Mouse (Mus musculus) forebrain, embryonic 11.5 days (tissue): ENCODE measurements around the gene Mrfap1. TPM values are rescaled to one million over a fixed set of nuclear protein-coding genes. Genes with fewer than 3 reads are reported as not detected.
A peak's percentile ranks its signal among the peaks of the same experiment; 100 is the strongest.

Experiments
- ATAC-seq: fragments of 200-750 bp; cut with Nextera tagmentation; replicated peaks from 2 replicates; pipeline ENCODE4 v1.8.0; 2017; ENCODE audit warnings: moderate TSS enrichment; ENCODE audit not compliant: low FRiP score
- DNase-seq: peaks from one replicate; pipeline ENCODE4 v3.0.0-alpha.2; 2017; ENCODE audit warnings: low spot score
- H3K27ac ChIP-seq: fragments of 300-500 bp; sonication (generic); 2 replicates; pipeline ENCODE4 v1.5.1; 2014; ENCODE audit warnings: low read depth, low read length
- H3K27me3 ChIP-seq: fragments of 300-500 bp; sonication (generic); 2 replicates; pipeline ENCODE4 v1.6.1; 2014; ENCODE audit warnings: mild to moderate bottlenecking, low read length, mixed read lengths; ENCODE audit not compliant: control insufficient read depth, insufficient read depth
- H3K36me3 ChIP-seq: fragments of 300-500 bp; sonication (generic); 2 replicates; pipeline ENCODE4 v1.6.1; 2014; ENCODE audit warnings: mild to moderate bottlenecking, low read length, moderate library complexity, mixed read lengths; ENCODE audit not compliant: control insufficient read depth, insufficient read depth
- H3K4me1 ChIP-seq: fragments of 300-500 bp; sonication (generic); replicated peaks from 2 replicates; pipeline ENCODE4 v1.6.1; 2014; ENCODE audit warnings: low read length, mixed read lengths; ENCODE audit not compliant: control insufficient read depth, insufficient read depth
- H3K4me2 ChIP-seq: fragments of 300-500 bp; sonication (generic); 2 replicates; pipeline ENCODE4 v1.6.1; 2014; ENCODE audit warnings: low read depth, mild to moderate bottlenecking, low read length, moderate library complexity, mixed read lengths; ENCODE audit not compliant: severe bottlenecking
- H3K4me3 ChIP-seq: fragments of 300-500 bp; sonication (generic); 2 replicates; pipeline ENCODE4 v1.5.1; 2014; ENCODE audit warnings: low read depth, low read length
- H3K9ac ChIP-seq: fragments of 300-500 bp; sonication (generic); 2 replicates; pipeline ENCODE4 v1.6.1; 2014; ENCODE audit warnings: low read length
- H3K9me3 ChIP-seq: fragments of 300-500 bp; sonication (generic); 2 replicates; pipeline ENCODE4 v1.6.1; 2016; ENCODE audit warnings: low read length, mixed read lengths; ENCODE audit not compliant: control insufficient read depth
- WGBS: fragments of 180-500 bp; shearing (Covaris S2); extraction: QIAGEN DNeasy Blood & Tissue Kit; methylation state at CpG from one replicate; pipeline ENCODE4 v1.1.7; 2014; 5-methylcytosine and 5-hydroxymethylcytosine counted together
- polyA plus RNA-seq: library from polyadenylated mRNA; unstranded; fragments of >200 nt; fragmentation: Nextera tagmentation; extraction: Ambion mirVana; gene quantifications from 2 replicates; pipeline ENCODE4 v1.2.1, GENCODE M21; 2014

Gene Mrfap1
- polyA plus RNA-seq, 1 experiment from 2014 or later: 565 TPM

- Histone ChIP-seq H3K4me1 (peaks cover 3% of the 10 kb centered on the region; the same call in 1 of the 2 replicates), H3K9me3 (no peaks in the 10 kb centered on the region; the same call in 1 of the 2 replicates), H3K27me3 (no peaks in the 10 kb centered on the region), H3K4me2 (no peak overlapping the region), H3K27ac (no peak overlapping the region), H3K9ac (no peak overlapping the region), H3K4me3 (no peak overlapping the region), H3K36me3 (no peaks in the 10 kb centered on the region)
- DNase-seq (no peak), ATAC-seq (no peak)
- 0% methylated on average over 2 of the region's 2 CpGs for WGBS
Observed at GRCm38 (mm10) chr5:36777186-36777585, 19.4 kb downstream of the Mrfap1 start.

GRCm38 (mm10) chr5:36776021-36776575 is 20.5 kb downstream of the Mrfap1 start:
- 29% methylated on average over 9 of the region's 9 CpGs for WGBS
- no peak for ATAC-seq
- H3K27me3 ChIP-seq: no peaks in the 10 kb centered on the region
- H3K27ac ChIP-seq: no peak overlapping the region
- no peak for DNase-seq
- H3K4me3 ChIP-seq: no peak overlapping the region
- no peaks in the 10 kb centered on the region for H3K36me3 ChIP-seq
- H3K9ac ChIP-seq: no peak overlapping the region
- H3K9me3 ChIP-seq: no peaks in the 10 kb centered on the region; the same call in 1 of the 2 replicates
- no peak overlapping the region for H3K4me2 ChIP-seq
- peaks cover 3% of the 10 kb centered on the region; the same call in 1 of the 2 replicates for H3K4me1 ChIP-seq

- H3K4me1 ChIP-seq: peaks cover 3% of the 10 kb centered on the region; the same call in 1 of the 2 replicates
- H3K27ac ChIP-seq: no peak overlapping the region
- no peak overlapping the region for H3K4me3 ChIP-seq
- H3K9me3 ChIP-seq: no peaks in the 10 kb centered on the region; the same call in 1 of the 2 replicates
- DNase-seq (no peak), ATAC-seq (no peak)
- H3K27me3 ChIP-seq: no peaks in the 10 kb centered on the region
- no peak overlapping the region for H3K9ac ChIP-seq
- no peak overlapping the region for H3K4me2 ChIP-seq
- 83% methylated on average over 2 of the region's 2 CpGs for WGBS
- H3K36me3 ChIP-seq: no peaks in the 10 kb centered on the region
Observed at GRCm38 (mm10) chr5:36775317-36775716, 21.3 kb downstream of the Mrfap1 start.

- no peaks in the 10 kb centered on the region for H3K9me3 ChIP-seq
- 84% methylated on average over 5 of the region's 5 CpGs for whole genome bisulfite sequencing
Observed at GRCm38 (mm10) chr5:36772586-36772985, 24.0 kb downstream of the Mrfap1 start.

DNA sequence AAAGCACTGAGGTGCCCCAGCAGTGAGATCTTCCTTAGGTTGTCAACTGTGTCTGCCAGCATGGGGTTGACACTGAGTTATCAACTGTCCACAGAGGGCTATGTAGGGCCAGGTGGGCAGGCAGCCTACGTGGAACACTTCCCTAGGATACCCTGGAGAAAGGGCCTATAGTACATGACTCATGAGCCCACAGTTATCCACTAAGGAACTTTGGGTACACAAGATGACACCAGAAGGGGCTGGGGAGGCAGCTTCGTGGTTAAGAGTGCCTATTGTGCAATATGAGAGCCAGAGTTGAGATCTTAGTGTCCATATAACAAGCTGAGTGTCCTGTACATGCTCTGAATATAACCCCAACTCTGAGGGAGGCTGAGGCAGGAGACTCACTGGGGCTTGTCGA is 27.0 kb downstream of the Mrfap1 start:
- Histone ChIP-seq H3K4me3 (no peak overlapping the region), H3K27ac (no peak overlapping the region), H3K4me1 (no peaks in the 10 kb centered on the region), H3K4me2 (no peak overlapping the region), H3K27me3 (no peaks in the 10 kb centered on the region), H3K36me3 (no peaks in the 10 kb centered on the region), H3K9ac (no peak overlapping the region), H3K9me3 (no peaks in the 10 kb centered on the region)
- ATAC-seq (no peak), DNase-seq (no peak)
- 72% methylated on average over 3 of the region's 3 CpGs for WGBS

More at GRCm38 (mm10) chr5:36772586-36772985, 24.0 kb downstream of the Mrfap1 start:
- no peak overlapping the region for H3K4me3 ChIP-seq
- H3K36me3 ChIP-seq: no peaks in the 10 kb centered on the region
- no peak overlapping the region for H3K4me2 ChIP-seq
- no peak overlapping the region for H3K9ac ChIP-seq
- DNase-seq (no peak), ATAC-seq (no peak)
- no peak overlapping the region for H3K27ac ChIP-seq
- H3K4me1 ChIP-seq: peaks cover 3% of the 10 kb centered on the region; the same call in 1 of the 2 replicates
- H3K27me3 ChIP-seq: no peaks in the 10 kb centered on the region

- 35% methylated on average over 10 of the region's 10 CpGs for WGBS
- Histone ChIP-seq H3K27me3 (no peaks in the 10 kb centered on the region), H3K4me2 (no peak overlapping the region), H3K36me3 (no peaks in the 10 kb centered on the region), H3K4me1 (no peaks in the 10 kb centered on the region), H3K9me3 (no peaks in the 10 kb centered on the region), H3K27ac (0 out of 2 replicates have a peak overlapping the region, but pooled peaks have one; percentile 5), H3K4me3 (no peak overlapping the region), H3K9ac (no peak overlapping the region)
- DNase-seq: no peak
- ATAC-seq: peak; percentile 70
Observed at GRCm38 (mm10) chr5:36766958-36767703, 29.4 kb downstream of the Mrfap1 start.

- DNase-seq (no peak), ATAC-seq (no peak)
- H3K36me3 ChIP-seq: no peaks in the 10 kb centered on the region
- no peak overlapping the region for H3K27ac ChIP-seq
- no peak overlapping the region for H3K4me3 ChIP-seq
- H3K4me1 ChIP-seq: no peaks in the 10 kb centered on the region
- no peak overlapping the region for H3K9ac ChIP-seq
- H3K4me2 ChIP-seq: no peak overlapping the region
- no peaks in the 10 kb centered on the region for H3K27me3 ChIP-seq
- H3K9me3 ChIP-seq: no peaks in the 10 kb centered on the region
- 78% methylated on average over 4 of the region's 4 CpGs for WGBS
Observed at GRCm38 (mm10) chr5:36759848-36760247, 36.7 kb downstream of the Mrfap1 start.

DNA sequence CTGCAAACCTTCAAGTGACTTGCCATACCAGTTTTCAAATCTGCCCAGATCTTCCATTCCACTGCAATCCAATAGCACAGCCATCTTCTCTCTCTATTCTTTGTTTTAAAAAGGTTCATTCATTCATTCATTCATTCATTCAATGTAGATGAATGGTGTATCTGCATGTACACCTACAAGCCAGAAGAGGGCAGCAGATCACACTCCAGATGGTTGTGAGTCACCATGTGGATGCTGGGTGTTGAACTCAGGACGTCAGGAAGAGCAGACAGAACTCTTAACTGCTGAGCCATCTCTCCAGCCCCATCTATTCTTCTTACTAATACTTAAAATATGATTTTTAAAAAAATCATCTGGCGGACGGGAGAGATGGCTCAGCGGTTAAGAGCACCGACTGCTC is 39.5 kb downstream of the Mrfap1 start:
- DNase-seq: no peak
- no peak overlapping the region for H3K27ac ChIP-seq
- WGBS: 64% methylated on average over 5 of the region's 5 CpGs
- H3K36me3 ChIP-seq: no peaks in the 10 kb centered on the region
- no peak overlapping the region for H3K4me3 ChIP-seq
- H3K4me1 ChIP-seq: no peaks in the 10 kb centered on the region
- H3K27me3 ChIP-seq: no peaks in the 10 kb centered on the region
- no peak for ATAC-seq
- H3K9me3 ChIP-seq: no peaks in the 10 kb centered on the region
- H3K4me2 ChIP-seq: no peak overlapping the region
- H3K9ac ChIP-seq: no peak overlapping the region
